Mouse (Mus musculus) limb, embryonic 12.5 days (tissue): ENCODE results near the gene Stxbp3. TPM values are rescaled to one million over a fixed set of nuclear protein-coding genes. Genes with fewer than 3 reads are reported as not detected.
"Not testable (repeated sequence)": the region's sequence is repeated elsewhere in the genome, so short reads cannot be mapped to it uniquely, and the experiment has no call there.

Experiments
- ATAC-seq: fragments of 200-750 bp; cut with Nextera tagmentation; 2 replicates; pipeline ENCODE4 v1.8.0; 2017; ENCODE audit warnings: low read depth, moderate TSS enrichment; ENCODE audit not compliant: insufficient number of reproducible peaks, insufficient read depth, low FRiP score, low TSS enrichment
- H3K27ac ChIP-seq: fragments of 300-500 bp; sonication (generic); 2 replicates; pipeline ENCODE4 v1.5.1; 2016; ENCODE audit warnings: mild to moderate bottlenecking, moderate library complexity
- H3K27me3 ChIP-seq: fragments of 300-500 bp; sonication (generic); 2 replicates; pipeline ENCODE4 v1.6.1; 2016; ENCODE audit warnings: mild to moderate bottlenecking, moderate library complexity
- H3K36me3 ChIP-seq: fragments of 300-500 bp; sonication (generic); 2 replicates; pipeline ENCODE4 v1.6.1; 2016; ENCODE audit warnings: mild to moderate bottlenecking, moderate library complexity
- H3K4me1 ChIP-seq: fragments of 300-500 bp; sonication (generic); replicated peaks from 2 replicates; pipeline ENCODE4 v1.6.1; 2016
- H3K4me2 ChIP-seq: fragments of 300-500 bp; sonication (generic); 2 replicates; pipeline ENCODE4 v1.6.1; 2016; ENCODE audit warnings: mild to moderate bottlenecking, moderate library complexity
- H3K4me3 ChIP-seq: fragments of 300-500 bp; sonication (generic); replicated peaks from 2 replicates; pipeline ENCODE4 v1.5.1; 2016; ENCODE audit warnings: mild to moderate bottlenecking
- H3K9ac ChIP-seq: fragments of 300-500 bp; sonication (generic); replicated peaks from 2 replicates; pipeline ENCODE4 v1.6.1; 2016; ENCODE audit warnings: mild to moderate bottlenecking, moderate library complexity
- H3K9me3 ChIP-seq: fragments of 300-500 bp; sonication (generic); 2 replicates; pipeline ENCODE4 v1.6.1; 2016; ENCODE audit warnings: mild to moderate bottlenecking, moderate library complexity
- WGBS: fragments of 180-500 bp; shearing (Covaris S2); methylation state at CpG from one replicate; pipeline ENCODE4 v1.1.7; 2016; 5-methylcytosine and 5-hydroxymethylcytosine counted together
- polyA plus RNA-seq: library from polyadenylated mRNA; unstranded; fragments of >200 nt; fragmentation: Nextera tagmentation; extraction: Ambion mirVana; gene quantifications from 2 replicates; pipeline ENCODE4 v1.2.1, GENCODE M21; 2016

The Stxbp3 gene
- polyA plus RNA-seq, result 32.5 and 33.3 TPM in 2 replicates

GRCm38 (mm10) chr3:108840000-108840715 lies at the start of gene Stxbp3:
Gene Stxbp3 (minus strand): TSS chr3:108840526.
- peak within 1 kb of the TSS; percentile 75 for H3K9ac ChIP-seq
- peak within 1 kb of the TSS; percentile 67 for H3K4me2 ChIP-seq
- peak within 1 kb of the TSS; percentile 80 for H3K4me3 ChIP-seq
- H3K27ac ChIP-seq, result peak within 1 kb of the TSS; percentile 82
- no peaks in the 10 kb centered on the region for H3K27me3 ChIP-seq
- H3K9me3 ChIP-seq, result no peaks in the 10 kb centered on the region
- WGBS, result under 1% methylated on average over 55 of the region's 56 CpGs
- H3K36me3 ChIP-seq, result peaks cover 12% of the 10 kb centered on the region; the same call in 1 of the 2 replicates
- peaks cover 16% of the 10 kb centered on the region for H3K4me1 ChIP-seq
- peak; percentile 94 for ATAC-seq

GRCm38 (mm10) chr3:108889908-108890307 lies 49.6 kb upstream of the Stxbp3 start, which contains the start of gene Fndc7:
Gene Fndc7 (minus strand): TSS chr3:108890008.
- Histone ChIP-seq H3K4me2 (no peak within 1 kb of the TSS), H3K36me3 (no peaks in the 10 kb centered on the region), H3K9me3 (no peaks in the 10 kb centered on the region), H3K27me3 (no peaks in the 10 kb centered on the region), H3K4me1 (no peaks in the 10 kb centered on the region), H3K27ac (no peak within 1 kb of the TSS), H3K9ac (no peak within 1 kb of the TSS), H3K4me3 (no peak within 1 kb of the TSS)
- ATAC-seq, result no peak
- 96% methylated on average over 1 of the region's 1 CpGs for WGBS

- H3K27ac ChIP-seq, result no peak overlapping the region
- 95% methylated on average over 3 of the region's 3 CpGs for WGBS
- no peak overlapping the region for H3K4me2 ChIP-seq
- ATAC-seq, result no peak
- H3K4me3 ChIP-seq, result no peak overlapping the region
- no peaks in the 10 kb centered on the region for H3K9me3 ChIP-seq
- no peak overlapping the region for H3K9ac ChIP-seq
- H3K36me3 ChIP-seq, result no peaks in the 10 kb centered on the region
- H3K4me1 ChIP-seq, result peaks cover 8% of the 10 kb centered on the region
- no peaks in the 10 kb centered on the region for H3K27me3 ChIP-seq
These were observed 47.3 kb upstream of the Stxbp3 start for GRCm38 (mm10) chr3:108887618-108887975.

GRCm38 (mm10) chr3:108886934-108887617 lies 46.8 kb upstream of the Stxbp3 start:
- WGBS, result 77% methylated on average over 12 of the region's 12 CpGs

GRCm38 (mm10) chr3:108885686-108886530 lies 45.6 kb upstream of the Stxbp3 start:
- ATAC-seq, result no peak

More at GRCm38 (mm10) chr3:108886934-108887617, 46.8 kb upstream of the Stxbp3 start:
- Histone ChIP-seq H3K36me3 (no peaks in the 10 kb centered on the region), H3K27ac (no peak overlapping the region), H3K27me3 (no peaks in the 10 kb centered on the region), H3K9ac (no peak overlapping the region), H3K4me2 (no peak overlapping the region), H3K9me3 (no peaks in the 10 kb centered on the region), H3K4me3 (no peak overlapping the region), H3K4me1 (peaks cover 8% of the 10 kb centered on the region)
- no peak for ATAC-seq

GRCm38 (mm10) chr3:108884706-108885289 lies 44.5 kb upstream of the Stxbp3 start:
- Histone ChIP-seq H3K9me3 (no peaks in the 10 kb centered on the region), H3K4me3 (no peak overlapping the region), H3K4me2 (no peak overlapping the region), H3K4me1 (peaks cover 23% of the 10 kb centered on the region), H3K27me3 (no peaks in the 10 kb centered on the region), H3K36me3 (no peaks in the 10 kb centered on the region), H3K9ac (no peak overlapping the region), H3K27ac (no peak overlapping the region)
- WGBS, result 71% methylated on average over 8 of the region's 8 CpGs
- no peak for ATAC-seq

More at GRCm38 (mm10) chr3:108885686-108886530, 45.6 kb upstream of the Stxbp3 start:
- WGBS, result 54% methylated on average over 9 of the region's 9 CpGs
- Histone ChIP-seq H3K9me3 (no peaks in the 10 kb centered on the region), H3K9ac (no peak overlapping the region), H3K36me3 (no peaks in the 10 kb centered on the region), H3K4me3 (no peak overlapping the region), H3K27me3 (no peaks in the 10 kb centered on the region), H3K27ac (no peak overlapping the region), H3K4me1 (peaks cover 19% of the 10 kb centered on the region), H3K4me2 (no peak overlapping the region)

- H3K9ac ChIP-seq, result no peak overlapping the region
- no peaks in the 10 kb centered on the region for H3K9me3 ChIP-seq
- H3K4me2 ChIP-seq, result no peak overlapping the region
- ATAC-seq, result no peak
- no peaks in the 10 kb centered on the region for H3K27me3 ChIP-seq
- H3K27ac ChIP-seq, result no peak overlapping the region
- 56% methylated on average over 2 of the region's 2 CpGs for WGBS
- peaks cover 23% of the 10 kb centered on the region for H3K4me1 ChIP-seq
- H3K4me3 ChIP-seq, result no peak overlapping the region
- H3K36me3 ChIP-seq, result no peaks in the 10 kb centered on the region
These were observed 42.7 kb upstream of the Stxbp3 start for GRCm38 (mm10) chr3:108883067-108883466.

GRCm38 (mm10) chr3:108881873-108882272 lies 41.5 kb upstream of the Stxbp3 start:
- WGBS, result 12% methylated on average over 4 of the region's 4 CpGs
- H3K4me3 ChIP-seq, H3K27me3 ChIP-seq, H3K9ac ChIP-seq, H3K4me2 ChIP-seq, H3K9me3 ChIP-seq, H3K36me3 ChIP-seq, ATAC-seq: not testable (repeated sequence)
- Histone ChIP-seq H3K4me1 (peaks cover 23% of the 10 kb centered on the region), H3K27ac (0 out of 2 replicates have a peak overlapping the region, but pooled peaks have one; percentile 0)

GRCm38 (mm10) chr3:108880544-108881507 lies 40.5 kb upstream of the Stxbp3 start:
- H3K9me3 ChIP-seq, result no peaks in the 10 kb centered on the region
- no peaks in the 10 kb centered on the region for H3K36me3 ChIP-seq
- WGBS, result 62% methylated on average over 28 of the region's 28 CpGs
- H3K4me2 ChIP-seq, result peak overlapping the region; percentile 24; the same call in 1 of the 2 replicates
- no peak overlapping the region for H3K4me3 ChIP-seq
- H3K27me3 ChIP-seq, result no peaks in the 10 kb centered on the region
- peak; percentile 65; the same call in 1 of the 2 replicates for ATAC-seq
- no peak overlapping the region for H3K9ac ChIP-seq
- H3K4me1 ChIP-seq, result peaks cover 23% of the 10 kb centered on the region
- peak overlapping the region; percentile 66 for H3K27ac ChIP-seq
